Mouse (Mus musculus) heart, embryonic 14.5 days (tissue): ENCODE results near the gene Plce1. TPM values are rescaled to one million over a fixed set of nuclear protein-coding genes. Genes with fewer than 3 reads are reported as not detected.

Experiments
- ATAC-seq: fragments of 200-750 bp; cut with Nextera tagmentation; 2 replicates; pipeline ENCODE4 v1.8.0; 2017; ENCODE audit warnings: low read depth, moderate TSS enrichment; ENCODE audit not compliant: insufficient number of reproducible peaks, insufficient read depth, low FRiP score
- H3K27ac ChIP-seq, 2 experiments: fragments of 200-500 bp in 1 of 2; fragments of 300-500 bp in 1 of 2; sonication (generic) in 1 of 2; replicated peaks in 1 of 2; 2 replicates each; pipeline ENCODE4 v1.5.1; 2012 to 2014; ENCODE audit warnings: low read depth in 2 of 2, low read length in 2 of 2, control low read depth in 1 of 2, mild to moderate bottlenecking in 1 of 2, mixed read lengths in 1 of 2; ENCODE audit not compliant: control insufficient read depth in 1 of 2, insufficient read depth in 1 of 2
- H3K27me3 ChIP-seq: fragments of 300-500 bp; sonication (generic); 2 replicates; pipeline ENCODE4 v1.6.1; 2014; ENCODE audit warnings: mild to moderate bottlenecking, low read length, control low read depth; ENCODE audit not compliant: control insufficient read depth, insufficient read depth
- H3K36me3 ChIP-seq: fragments of 300-500 bp; sonication (generic); 2 replicates; pipeline ENCODE4 v1.6.1; 2014; ENCODE audit warnings: mild to moderate bottlenecking, control low read depth, low read length, mixed read lengths; ENCODE audit not compliant: control insufficient read depth, insufficient read depth
- H3K4me1 ChIP-seq, 2 experiments: fragments of 200-500 bp in 1 of 2; fragments of 300-500 bp in 1 of 2; sonication (generic) in 1 of 2; 2 replicates each; pipeline ENCODE4 v1.6.1; 2012 to 2014; ENCODE audit warnings: low read length in 2 of 2, control low read depth in 1 of 2, mixed read lengths in 1 of 2; ENCODE audit not compliant: control insufficient read depth in 2 of 2, insufficient read depth in 2 of 2
- H3K4me2 ChIP-seq: fragments of 300-500 bp; sonication (generic); 2 replicates; pipeline ENCODE4 v1.6.1; 2014; ENCODE audit warnings: mild to moderate bottlenecking, low read length
- H3K4me3 ChIP-seq, 2 experiments: fragments of 200-500 bp in 1 of 2; fragments of 300-500 bp in 1 of 2; sonication (generic) in 1 of 2; 2 replicates each; pipeline ENCODE4 v1.5.1; 2012 to 2014; ENCODE audit warnings: low read length in 2 of 2, mild to moderate bottlenecking in 2 of 2, control low read depth in 1 of 2, low read depth in 1 of 2, moderate library complexity in 1 of 2; ENCODE audit not compliant: control insufficient read depth in 1 of 2, insufficient read depth in 1 of 2
- H3K9ac ChIP-seq: fragments of 300-500 bp; sonication (generic); 2 replicates; pipeline ENCODE4 v1.6.1; 2014; ENCODE audit warnings: mild to moderate bottlenecking, low read length
- H3K9me3 ChIP-seq: fragments of 300-500 bp; sonication (generic); 2 replicates; pipeline ENCODE4 v1.6.1; 2016; ENCODE audit warnings: low read length, control low read depth; ENCODE audit not compliant: control insufficient read depth
- WGBS: fragments of 180-500 bp; shearing (Covaris S2); extraction: QIAGEN DNeasy Blood & Tissue Kit; methylation state at CpG from one replicate; pipeline ENCODE4 v1.1.7; 2014; 5-methylcytosine and 5-hydroxymethylcytosine counted together
- polyA plus RNA-seq: library from polyadenylated mRNA; unstranded; fragments of >200 nt; fragmentation: Nextera tagmentation; extraction: Ambion mirVana; gene quantifications from 2 replicates; pipeline ENCODE4 v1.2.1, GENCODE M21; 2014

The Plce1 gene
- polyA plus RNA-seq, 1 experiment from 2014 or later = 7.8 TPM

GRCm38 (mm10) chr19:38620134-38620533 lies 139.2 kb downstream of the Plce1 start:
- no peak for ATAC-seq
- Histone ChIP-seq H3K4me2 (no peak overlapping the region), H3K4me3 (no peak overlapping the region), H3K4me1 (peaks cover 4 to 13% of the 10 kb centered on the region in 2 experiments; a peak in 3 of 4 replicates), H3K9me3 (no peaks in the 10 kb centered on the region), H3K27me3 (no peaks in the 10 kb centered on the region), H3K36me3 (no peaks in the 10 kb centered on the region), H3K27ac (no peak overlapping the region), H3K9ac (no peak overlapping the region)
- WGBS = 71% methylated on average over 4 of the region's 4 CpGs

- ATAC-seq = peak; percentile 59; the same call in 1 of the 2 replicates
- H3K4me1 ChIP-seq = peaks cover 3 to 14% of the 10 kb centered on the region in 2 experiments; a peak in 3 of 4 replicates
- H3K4me3 ChIP-seq = no peak overlapping the region
- H3K9ac ChIP-seq = no peak overlapping the region
- no peak overlapping the region for H3K27ac ChIP-seq
- H3K36me3 ChIP-seq = no peaks in the 10 kb centered on the region
- WGBS = 57% methylated on average over 10 of the region's 10 CpGs
- H3K4me2 ChIP-seq = no peak overlapping the region
- H3K9me3 ChIP-seq = no peaks in the 10 kb centered on the region
- H3K27me3 ChIP-seq = no peaks in the 10 kb centered on the region
Observed at GRCm38 (mm10) chr19:38621546-38621945, 140.6 kb downstream of the Plce1 start.

- H3K4me2 ChIP-seq = no peak overlapping the region
- ATAC-seq = no peak
- peaks cover 6 to 26% of the 10 kb centered on the region in 2 experiments for H3K4me1 ChIP-seq
- H3K27me3 ChIP-seq = no peaks in the 10 kb centered on the region
- no peaks in the 10 kb centered on the region for H3K36me3 ChIP-seq
- H3K9me3 ChIP-seq = no peaks in the 10 kb centered on the region
- H3K9ac ChIP-seq = no peak overlapping the region
- WGBS = 68% methylated on average over 9 of the region's 9 CpGs
- no peak overlapping the region for H3K4me3 ChIP-seq
- no peak overlapping the region for H3K27ac ChIP-seq
Observed at GRCm38 (mm10) chr19:38626246-38627015, 145.5 kb downstream of the Plce1 start.

GRCm38 (mm10) chr19:38627075-38627768 lies 146.3 kb downstream of the Plce1 start:
- no peak overlapping the region for H3K4me3 ChIP-seq
- 51% methylated on average over 9 of the region's 9 CpGs for WGBS
- H3K9ac ChIP-seq = no peak overlapping the region
- no peaks in the 10 kb centered on the region for H3K36me3 ChIP-seq
- ATAC-seq = no peak
- H3K4me2 ChIP-seq = 0 out of 2 replicates have a peak overlapping the region, but pooled peaks have one; percentile 6
- peaks cover 4 to 20% of the 10 kb centered on the region in 2 experiments for H3K4me1 ChIP-seq
- H3K27me3 ChIP-seq = no peaks in the 10 kb centered on the region
- H3K27ac ChIP-seq = no peak overlapping the region; a peak in 1 of 4 replicates
- H3K9me3 ChIP-seq = no peaks in the 10 kb centered on the region

GRCm38 (mm10) chr19:38632251-38632650 lies 151.3 kb downstream of the Plce1 start:
- no peak for ATAC-seq

GRCm38 (mm10) chr19:38633306-38633705 lies 152.4 kb downstream of the Plce1 start:
- Histone ChIP-seq H3K27ac (no peak overlapping the region; a peak in 1 of 4 replicates), H3K4me1 (no peaks in the 10 kb centered on the region), H3K9me3 (no peaks in the 10 kb centered on the region), H3K4me3 (no peak overlapping the region), H3K4me2 (no peak overlapping the region), H3K9ac (no peak overlapping the region), H3K27me3 (no peaks in the 10 kb centered on the region), H3K36me3 (no peaks in the 10 kb centered on the region)
- no peak for ATAC-seq
- WGBS = 40% methylated on average over 5 of the region's 5 CpGs

More at GRCm38 (mm10) chr19:38632251-38632650, 151.3 kb downstream of the Plce1 start:
- WGBS = 64% methylated on average over 3 of the region's 3 CpGs
- no peaks in the 10 kb centered on the region for H3K27me3 ChIP-seq
- no peaks in the 10 kb centered on the region for H3K36me3 ChIP-seq
- peaks cover 2 to 6% of the 10 kb centered on the region in 2 experiments for H3K4me1 ChIP-seq
- H3K4me2 ChIP-seq = no peak overlapping the region
- H3K27ac ChIP-seq = no peak overlapping the region
- no peaks in the 10 kb centered on the region for H3K9me3 ChIP-seq
- no peak overlapping the region for H3K9ac ChIP-seq
- H3K4me3 ChIP-seq = no peak overlapping the region

GRCm38 (mm10) chr19:38639050-38639449 lies 158.1 kb downstream of the Plce1 start:
- Histone ChIP-seq H3K9ac (no peak overlapping the region), H3K27me3 (no peaks in the 10 kb centered on the region)
- WGBS = 84% methylated on average over 3 of the region's 3 CpGs

More at GRCm38 (mm10) chr19:38639050-38639449, 158.1 kb downstream of the Plce1 start:
- Histone ChIP-seq H3K4me1 (0 out of 4 replicates have a peak, but pooled peaks cover 0 to 2% of the 10 kb centered on the region in 2 experiments), H3K4me2 (no peak overlapping the region), H3K27ac (no peak overlapping the region), H3K36me3 (no peaks in the 10 kb centered on the region), H3K9me3 (no peaks in the 10 kb centered on the region), H3K4me3 (no peak overlapping the region)
- no peak for ATAC-seq
